Mouse (Mus musculus): Measurements from ENCODE around the gene Tubb2b. TPM values are rescaled to one million over a fixed set of nuclear protein-coding genes. Genes with fewer than 3 reads are reported as not detected.

The Tubb2b gene
- polyA plus RNA-seq, 1 experiment from 2014 or later, result 56.8 TPM

DNA sequence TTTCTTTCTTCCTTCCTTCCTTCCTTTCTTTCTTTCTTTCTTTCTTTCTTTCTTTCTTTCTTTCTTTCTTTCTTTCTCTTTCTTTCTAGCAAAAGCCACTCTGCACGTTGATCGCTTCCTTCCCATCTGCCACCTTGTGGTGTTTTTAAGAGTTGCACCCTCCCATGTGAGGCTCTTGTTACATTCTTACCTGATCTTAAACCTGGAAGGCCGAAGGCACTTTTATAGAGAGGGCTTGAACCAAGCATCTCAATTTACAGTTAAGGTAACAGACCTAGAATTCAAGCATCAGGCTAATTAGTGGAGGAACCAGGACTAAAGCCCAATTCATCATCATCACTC is 24.6 kb upstream of the Tubb2b start:
- Histone ChIP-seq H3K27ac (ENCODE audit: low read length) (peak overlapping the region; percentile 50), H3K4me1 (ENCODE audit: control insufficient read depth, insufficient read depth, low read length) (peaks cover 35% of the 10 kb centered on the region), H3K9me3 (replicated peaks; ENCODE audit: control insufficient read depth, low read length) (no peaks in the 10 kb centered on the region), H3K36me3 (ENCODE audit: control insufficient read depth, insufficient read depth) (no peaks in the 10 kb centered on the region), H3K4me3 (ENCODE audit: low read length) (peak overlapping the region; percentile 19), H3K4me2 (ENCODE audit: low read depth, low read length) (peak overlapping the region; percentile 54), H3K9ac (ENCODE audit: low read length) (peak overlapping the region; percentile 52), H3K27me3 (ENCODE audit: control insufficient read depth, insufficient read depth, low read length) (no peaks in the 10 kb centered on the region)
- no peak for ATAC-seq (replicated peaks; ENCODE audit: extremely low read depth, insufficient read depth, low FRiP score)
- WGBS, result 33% methylated on average over 3 of the region's 3 CpGs

DNA sequence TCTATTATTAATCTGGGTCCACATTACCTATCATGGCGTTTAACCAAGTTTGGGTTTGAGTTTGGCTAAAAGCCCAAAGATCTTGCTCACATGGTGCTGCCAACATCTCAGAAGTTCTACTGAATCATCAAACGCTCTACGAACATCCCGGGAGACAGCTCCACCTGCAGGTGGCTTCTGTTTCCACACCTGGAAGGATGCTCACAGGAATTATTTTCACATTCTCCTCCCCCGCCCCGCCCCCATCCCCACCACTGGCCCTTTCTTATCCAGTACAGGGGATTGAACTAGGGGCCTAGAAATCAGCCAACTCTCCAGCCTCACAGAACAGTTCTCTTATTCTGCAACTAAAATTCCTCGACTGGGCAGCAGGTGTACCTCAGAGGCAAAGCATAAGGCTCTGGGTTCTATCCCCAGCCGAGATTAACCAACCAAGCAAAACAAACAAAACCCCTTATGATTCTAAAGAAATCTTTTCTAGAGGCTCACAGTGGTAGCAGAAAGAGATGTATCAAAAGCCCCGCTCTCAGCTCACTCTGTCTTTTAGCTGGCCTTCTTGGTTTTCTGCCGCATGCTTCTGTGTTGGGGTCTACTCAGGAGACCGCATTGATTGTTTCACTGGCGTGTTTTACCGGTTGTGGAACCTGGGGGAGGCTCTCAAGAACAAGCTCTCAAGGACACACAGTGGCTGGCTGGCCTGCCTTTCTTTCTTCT is 24.1 kb upstream of the Tubb2b start:
- H3K4me1 ChIP-seq (ENCODE audit: control insufficient read depth, insufficient read depth, low read length), result peaks cover 40% of the 10 kb centered on the region
- H3K9ac ChIP-seq (ENCODE audit: low read length), result peak overlapping the region; percentile 52
- no peaks in the 10 kb centered on the region for H3K36me3 ChIP-seq (ENCODE audit: control insufficient read depth, insufficient read depth)
- H3K4me2 ChIP-seq (ENCODE audit: low read depth, low read length), result peak overlapping the region; percentile 54
- no peak for ATAC-seq (replicated peaks; ENCODE audit: extremely low read depth, insufficient read depth, low FRiP score)
- H3K27ac ChIP-seq (ENCODE audit: low read length), result peak overlapping the region; percentile 73
- H3K9me3 ChIP-seq (replicated peaks; ENCODE audit: control insufficient read depth, low read length), result no peaks in the 10 kb centered on the region
- H3K27me3 ChIP-seq (ENCODE audit: control insufficient read depth, insufficient read depth, low read length), result no peaks in the 10 kb centered on the region
- H3K4me3 ChIP-seq (ENCODE audit: low read length), result peak overlapping the region; percentile 19
- WGBS, result 41% methylated on average over 13 of the region's 13 CpGs

DNA sequence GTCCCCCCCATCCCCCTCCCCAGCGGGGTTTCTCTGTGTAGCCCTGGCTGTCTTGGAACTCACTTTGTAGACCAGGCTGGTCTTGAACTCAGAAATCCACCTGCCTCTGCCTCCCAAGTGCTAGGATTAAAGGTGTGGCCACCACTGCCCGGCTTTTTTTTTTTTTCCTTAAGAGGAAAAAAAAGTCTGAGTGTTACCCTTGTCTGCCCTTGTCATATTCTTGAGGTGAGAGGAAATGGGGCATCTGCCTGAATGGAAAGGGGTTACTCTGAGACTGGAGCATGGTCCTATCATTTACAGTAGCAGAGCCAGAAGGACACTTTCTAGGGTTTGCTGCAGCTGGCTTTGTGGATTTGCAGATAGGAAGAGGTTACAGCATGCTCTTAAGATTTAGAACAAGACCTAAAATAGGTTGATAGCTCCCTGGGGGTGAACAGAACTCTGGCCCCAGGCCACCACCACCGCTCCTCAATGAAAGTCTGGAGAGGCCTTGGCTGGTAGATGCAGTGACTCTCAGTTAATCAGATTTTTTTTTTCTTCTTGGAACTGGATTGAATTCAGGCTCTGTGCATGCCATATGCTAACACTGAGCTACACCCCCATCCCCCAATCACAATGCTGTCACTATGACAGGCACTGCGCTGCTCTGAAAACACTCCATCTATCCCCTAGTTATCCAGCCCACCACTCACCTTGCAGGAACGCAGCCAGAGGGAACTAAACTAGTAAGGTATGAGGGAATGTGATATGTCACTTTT is 23.2 kb upstream of the Tubb2b start:
- H3K9me3 ChIP-seq (replicated peaks; ENCODE audit: control insufficient read depth, low read length), result no peaks in the 10 kb centered on the region
- H3K9ac ChIP-seq (ENCODE audit: low read length), result no peak overlapping the region
- H3K27ac ChIP-seq (ENCODE audit: low read length), result peak overlapping the region; percentile 73
- no peaks in the 10 kb centered on the region for H3K27me3 ChIP-seq (ENCODE audit: control insufficient read depth, insufficient read depth, low read length)
- no peaks in the 10 kb centered on the region for H3K36me3 ChIP-seq (ENCODE audit: control insufficient read depth, insufficient read depth)
- H3K4me1 ChIP-seq (ENCODE audit: control insufficient read depth, insufficient read depth, low read length), result peaks cover 46% of the 10 kb centered on the region
- H3K4me3 ChIP-seq (ENCODE audit: low read length), result no peak overlapping the region
- 71% methylated on average over 4 of the region's 5 CpGs for WGBS
- H3K4me2 ChIP-seq (ENCODE audit: low read depth, low read length), result no peak overlapping the region
- no peak for ATAC-seq (replicated peaks; ENCODE audit: extremely low read depth, insufficient read depth, low FRiP score)

DNA sequence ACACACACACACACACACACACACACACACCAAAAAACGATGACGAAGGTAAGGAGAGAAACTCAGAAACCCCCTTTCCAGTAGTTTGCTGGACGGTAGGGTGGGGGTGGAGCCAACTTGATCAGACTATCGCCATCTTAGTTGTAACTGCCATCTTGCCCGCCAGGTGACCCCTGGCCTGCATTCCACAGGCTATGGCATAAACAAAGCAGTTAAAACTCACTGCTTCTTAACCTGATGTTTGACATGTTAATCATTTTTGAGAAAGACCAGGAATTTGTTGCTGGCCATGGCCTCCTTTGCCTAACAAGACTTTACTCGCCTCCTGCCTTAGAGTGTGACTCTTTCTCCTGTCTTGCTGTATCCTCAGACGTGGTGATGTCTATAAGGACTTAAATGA is 22.4 kb upstream of the Tubb2b start:
- Histone ChIP-seq H3K4me2 (ENCODE audit: low read depth, low read length) (no peak overlapping the region), H3K4me3 (ENCODE audit: low read length) (no peak overlapping the region), H3K27ac (ENCODE audit: low read length) (no peak overlapping the region), H3K36me3 (ENCODE audit: control insufficient read depth, insufficient read depth) (no peaks in the 10 kb centered on the region), H3K9me3 (replicated peaks; ENCODE audit: control insufficient read depth, low read length) (no peaks in the 10 kb centered on the region), H3K9ac (ENCODE audit: low read length) (no peak overlapping the region), H3K4me1 (ENCODE audit: control insufficient read depth, insufficient read depth, low read length) (peaks cover 51% of the 10 kb centered on the region), H3K27me3 (ENCODE audit: control insufficient read depth, insufficient read depth, low read length) (no peaks in the 10 kb centered on the region)
- WGBS, result 69% methylated on average over 7 of the region's 7 CpGs
- no peak for ATAC-seq (replicated peaks; ENCODE audit: extremely low read depth, insufficient read depth, low FRiP score)

GRCm38 (mm10) chr13:34151425-34151824 is 21.2 kb upstream of the Tubb2b start:
- Histone ChIP-seq H3K36me3 (ENCODE audit: control insufficient read depth, insufficient read depth) (no peaks in the 10 kb centered on the region), H3K27ac (ENCODE audit: low read length) (no peak overlapping the region), H3K9ac (ENCODE audit: low read length) (no peak overlapping the region), H3K27me3 (ENCODE audit: control insufficient read depth, insufficient read depth, low read length) (no peaks in the 10 kb centered on the region), H3K9me3 (replicated peaks; ENCODE audit: control insufficient read depth, low read length) (no peaks in the 10 kb centered on the region), H3K4me1 (ENCODE audit: control insufficient read depth, insufficient read depth, low read length) (peaks cover 43% of the 10 kb centered on the region), H3K4me3 (ENCODE audit: low read length) (no peak overlapping the region), H3K4me2 (ENCODE audit: low read depth, low read length) (no peak overlapping the region)
- 84% methylated on average over 1 of the region's 1 CpGs for WGBS
- ATAC-seq (replicated peaks; ENCODE audit: extremely low read depth, insufficient read depth, low FRiP score), result no peak

- Histone ChIP-seq H3K9me3 (replicated peaks; ENCODE audit: control insufficient read depth, low read length) (no peaks in the 10 kb centered on the region), H3K4me2 (ENCODE audit: low read depth, low read length) (peak overlapping the region; percentile 53), H3K27me3 (ENCODE audit: control insufficient read depth, insufficient read depth, low read length) (no peaks in the 10 kb centered on the region), H3K9ac (ENCODE audit: low read length) (peak overlapping the region; percentile 63), H3K27ac (ENCODE audit: low read length) (peak overlapping the region; percentile 87), H3K4me1 (ENCODE audit: control insufficient read depth, insufficient read depth, low read length) (peaks cover 41% of the 10 kb centered on the region), H3K36me3 (ENCODE audit: control insufficient read depth, insufficient read depth) (no peaks in the 10 kb centered on the region), H3K4me3 (ENCODE audit: low read length) (peak overlapping the region; percentile 26)
- 0 out of 2 replicates have a peak, but pooled peaks have one; percentile 7 for ATAC-seq (replicated peaks; ENCODE audit: extremely low read depth, insufficient read depth, low FRiP score)
- WGBS, result 11% methylated on average over 19 of the region's 19 CpGs
Observed at GRCm38 (mm10) chr13:34150271-34151027, 20.2 kb upstream of the Tubb2b start.

DNA sequence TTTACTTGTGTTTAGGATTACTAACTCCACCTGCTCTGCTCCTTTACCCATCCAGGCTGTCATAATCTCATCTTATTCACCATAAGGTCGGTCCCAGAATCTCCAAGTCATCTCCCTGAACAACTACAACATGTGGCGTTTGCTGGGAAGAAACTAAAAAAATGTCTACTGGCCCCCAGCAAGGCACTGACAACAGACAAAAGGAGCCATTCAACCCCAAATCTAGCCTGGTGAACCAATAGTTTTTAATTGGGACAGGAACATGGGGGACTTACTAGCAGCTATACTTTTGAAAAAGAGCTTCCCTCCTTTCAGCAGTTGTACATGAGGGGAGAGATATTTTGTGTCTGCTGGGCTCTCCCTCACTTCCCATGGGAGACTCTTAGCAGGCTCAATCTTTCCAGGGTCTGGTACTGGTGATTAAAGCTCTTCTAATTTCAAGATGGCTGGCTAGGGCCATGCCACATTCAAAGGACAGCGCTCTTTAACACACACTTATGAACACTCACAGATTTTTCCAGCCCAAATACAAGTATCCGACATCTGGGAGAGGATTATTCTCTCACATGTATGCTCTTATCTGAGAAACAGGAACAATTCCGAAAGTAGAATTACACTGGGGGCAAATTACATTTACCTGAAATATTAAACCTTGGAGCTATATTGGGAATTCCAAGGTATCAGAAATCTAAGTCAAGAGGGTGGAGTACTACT is 19.4 kb upstream of the Tubb2b start:
- ATAC-seq (replicated peaks; ENCODE audit: extremely low read depth, insufficient read depth, low FRiP score), result no peak
- 54% methylated on average over 5 of the region's 5 CpGs for WGBS
- H3K27me3 ChIP-seq (ENCODE audit: control insufficient read depth, insufficient read depth, low read length), result no peaks in the 10 kb centered on the region
- no peaks in the 10 kb centered on the region for H3K9me3 ChIP-seq (replicated peaks; ENCODE audit: control insufficient read depth, low read length)
- H3K9ac ChIP-seq (ENCODE audit: low read length), result peak overlapping the region; percentile 68
- peak overlapping the region; percentile 87 for H3K27ac ChIP-seq (ENCODE audit: low read length)
- H3K4me1 ChIP-seq (ENCODE audit: control insufficient read depth, insufficient read depth, low read length), result peaks cover 38% of the 10 kb centered on the region
- H3K4me2 ChIP-seq (ENCODE audit: low read depth, low read length), result peak overlapping the region; percentile 80
- H3K36me3 ChIP-seq (ENCODE audit: control insufficient read depth, insufficient read depth), result no peaks in the 10 kb centered on the region
- H3K4me3 ChIP-seq (ENCODE audit: low read length), result peak overlapping the region; percentile 55

- WGBS, result 2% methylated on average over 23 of the region's 23 CpGs
- ATAC-seq (replicated peaks; ENCODE audit: extremely low read depth, insufficient read depth, low FRiP score), result peak; percentile 71
Observed at GRCm38 (mm10) chr13:34148767-34149392, 18.6 kb upstream of the Tubb2b start.

More at GRCm38 (mm10) chr13:34148767-34149392, 18.6 kb upstream of the Tubb2b start:
- H3K27ac ChIP-seq (ENCODE audit: low read length), result peak overlapping the region; percentile 87
- no peaks in the 10 kb centered on the region for H3K27me3 ChIP-seq (ENCODE audit: control insufficient read depth, insufficient read depth, low read length)
- peak overlapping the region; percentile 80 for H3K4me2 ChIP-seq (ENCODE audit: low read depth, low read length)
- peak overlapping the region; percentile 55 for H3K4me3 ChIP-seq (ENCODE audit: low read length)
- H3K36me3 ChIP-seq (ENCODE audit: control insufficient read depth, insufficient read depth), result no peaks in the 10 kb centered on the region
- H3K9me3 ChIP-seq (replicated peaks; ENCODE audit: control insufficient read depth, low read length), result no peaks in the 10 kb centered on the region
- H3K4me1 ChIP-seq (ENCODE audit: control insufficient read depth, insufficient read depth, low read length), result peaks cover 31% of the 10 kb centered on the region
- H3K9ac ChIP-seq (ENCODE audit: low read length), result peak overlapping the region; percentile 68
